In genomic region chr10:74269637-74270269, GRCm38 (mm10) we compare ENCODE assay signal across 20 mouse cellular contexts.
DNase-seq lines count a peak whose midpoint lies in the region; ATAC-seq and TF ChIP-seq lines count a peak whose summit lies in the region.
"Had no signal": no experiment of that assay in that cellular context is flagged by ENCODE, and none has a peak within 500 bp of the region (broad histone marks: within the 10 kb centered on the region; RNA-seq: fewer than 3 reads in every experiment).

No protein-coding gene starts in this region.

- TF ChIP-seq EP300 in stomach, postnatal 0 days (optimal IDR thresholded peaks at IDR 0.05), result no peak

- no peak overlapping the region for H3K9ac ChIP-seq in forebrain, embryonic 13.5 days
- no peak overlapping the region for H3K9ac ChIP-seq in kidney, embryonic 15.5 days
- no peak overlapping the region for H3K9ac ChIP-seq in stomach, embryonic 14.5 days (replicated peaks; ENCODE audit: low read depth, low read length)
- no peak overlapping the region for H3K9ac ChIP-seq in stomach, postnatal 0 days (ENCODE audit: low read length)
- no peak overlapping the region for H3K9ac ChIP-seq in liver, embryonic 12.5 days
- H3K9ac ChIP-seq: limb, embryonic 13.5 days; liver, embryonic 14.5 days; midbrain, embryonic 15.5 days; stomach, embryonic 15.5 days had no signal

- no peak for DNase-seq in forebrain, embryonic 10.5 days (ENCODE audit: extremely low spot score, low spot score)
- DNase-seq in kidney, adult 9 months, result no peak
- no peak for DNase-seq in stomach, postnatal 0 days (ENCODE audit: low spot score)
- DNase-seq: adrenal gland, postnatal 25 days; B cell, adult 2 months; cerebellum, adult 2 months; embryo, embryonic 11 days; gastrocnemius, adult 2 months; right cerebral cortex, postnatal 25 days; thymus, adult 2 months had no signal

- 77% methylated on average over 6 of the region's 6 CpGs for WGBS in forebrain, embryonic 13.5 days
- 80% methylated on average over 6 of the region's 6 CpGs for whole genome bisulfite sequencing in forebrain, embryonic 10.5 days
- whole genome bisulfite sequencing in kidney, embryonic 15.5 days, result 44% methylated on average over 6 of the region's 6 CpGs
- 33% methylated on average over 6 of the region's 6 CpGs for WGBS in stomach, embryonic 14.5 days
- 32% methylated on average over 6 of the region's 6 CpGs for WGBS in stomach, postnatal 0 days
- 54% methylated on average over 6 of the region's 6 CpGs for WGBS in liver, embryonic 12.5 days (ENCODE audit: insufficient replicate concordance)

- 0 out of 2 replicates have a peak, but pooled peaks have one; percentile 27 for ATAC-seq in forebrain, embryonic 13.5 days
- ATAC-seq in kidney, embryonic 15.5 days (replicated peaks; ENCODE audit: low FRiP score), result peak; percentile 40; the same call in 1 of the 2 replicates
- ATAC-seq in stomach, embryonic 14.5 days (ENCODE audit: insufficient number of reproducible peaks, insufficient read depth, low FRiP score, low read depth), result peak; percentile 18; the same call in 1 of the 2 replicates
- ATAC-seq in stomach, postnatal 0 days (ENCODE audit: low FRiP score, low TSS enrichment), result no peak
- no peak for ATAC-seq in liver, embryonic 12.5 days
- ATAC-seq: intestine, postnatal 0 days; midbrain, embryonic 15.5 days had no signal

- H3K27ac ChIP-seq in forebrain, embryonic 13.5 days, result no peak overlapping the region
- H3K27ac ChIP-seq in forebrain, embryonic 10.5 days, result no peak overlapping the region
- no peak overlapping the region for H3K27ac ChIP-seq in kidney, embryonic 15.5 days
- H3K27ac ChIP-seq in stomach, embryonic 14.5 days (ENCODE audit: low read length), result no peak overlapping the region
- no peak overlapping the region for H3K27ac ChIP-seq in stomach, postnatal 0 days (replicated peaks)
- H3K27ac ChIP-seq in liver, embryonic 12.5 days, result no peak overlapping the region
- H3K27ac ChIP-seq: gastrocnemius, adult 2 months; heart, embryonic 10.5 days; limb, embryonic 13.5 days; liver, embryonic 14.5 days; midbrain, embryonic 15.5 days; stomach, embryonic 15.5 days had no signal

- no peaks in the 10 kb centered on the region for H3K36me3 ChIP-seq in forebrain, embryonic 13.5 days (ENCODE audit: poor library complexity, severe bottlenecking)
- no peaks in the 10 kb centered on the region for H3K36me3 ChIP-seq in forebrain, embryonic 10.5 days (replicated peaks)
- H3K36me3 ChIP-seq in kidney, embryonic 15.5 days, result no peaks in the 10 kb centered on the region
- H3K36me3 ChIP-seq in stomach, embryonic 14.5 days (ENCODE audit: control insufficient read depth, insufficient read depth, low read length), result no peaks in the 10 kb centered on the region
- no peaks in the 10 kb centered on the region for H3K36me3 ChIP-seq in stomach, postnatal 0 days (ENCODE audit: control insufficient read depth, insufficient read depth, low read length)
- no peaks in the 10 kb centered on the region for H3K36me3 ChIP-seq in liver, embryonic 12.5 days
- H3K36me3 ChIP-seq: heart, embryonic 10.5 days; limb, embryonic 13.5 days; midbrain, embryonic 15.5 days; stomach, embryonic 15.5 days had no signal

- H3K4me2 ChIP-seq in forebrain, embryonic 13.5 days, result no peak overlapping the region
- no peak overlapping the region for H3K4me2 ChIP-seq in kidney, embryonic 15.5 days
- no peak overlapping the region for H3K4me2 ChIP-seq in stomach, embryonic 14.5 days (replicated peaks; ENCODE audit: low read depth, low read length)
- H3K4me2 ChIP-seq in stomach, postnatal 0 days (replicated peaks; ENCODE audit: low read depth), result no peak overlapping the region
- H3K4me2 ChIP-seq in liver, embryonic 12.5 days, result no peak overlapping the region
- H3K4me2 ChIP-seq: limb, embryonic 13.5 days; midbrain, embryonic 15.5 days; stomach, embryonic 15.5 days had no signal

- H3K4me3 ChIP-seq in forebrain, embryonic 13.5 days, result no peak overlapping the region
- H3K4me3 ChIP-seq in forebrain, embryonic 10.5 days, result no peak overlapping the region
- H3K4me3 ChIP-seq in kidney, embryonic 15.5 days (replicated peaks), result no peak overlapping the region
- H3K4me3 ChIP-seq in stomach, embryonic 14.5 days (ENCODE audit: low read depth, low read length), result no peak overlapping the region
- H3K4me3 ChIP-seq in stomach, postnatal 0 days (ENCODE audit: low read depth, low read length), result no peak overlapping the region
- H3K4me3 ChIP-seq in liver, embryonic 12.5 days, result no peak overlapping the region
- H3K4me3 ChIP-seq: gastrocnemius, adult 2 months; heart, embryonic 10.5 days; limb, embryonic 13.5 days; midbrain, embryonic 15.5 days; stomach, embryonic 15.5 days had no signal

- H3K4me1 ChIP-seq in forebrain, embryonic 13.5 days, result no peaks in the 10 kb centered on the region
- H3K4me1 ChIP-seq in forebrain, embryonic 10.5 days, result no peaks in the 10 kb centered on the region
- H3K4me1 ChIP-seq in kidney, embryonic 15.5 days, result no peaks in the 10 kb centered on the region
- H3K4me1 ChIP-seq in stomach, embryonic 14.5 days (ENCODE audit: control insufficient read depth, insufficient read depth, low read length), result no peaks in the 10 kb centered on the region
- H3K4me1 ChIP-seq in stomach, postnatal 0 days (replicated peaks; ENCODE audit: control insufficient read depth, insufficient read depth), result no peaks in the 10 kb centered on the region
- H3K4me1 ChIP-seq in liver, embryonic 12.5 days, result no peaks in the 10 kb centered on the region
- H3K4me1 ChIP-seq: heart, embryonic 10.5 days; limb, embryonic 13.5 days; midbrain, embryonic 15.5 days; stomach, embryonic 15.5 days had no signal

- H3K27me3 ChIP-seq in forebrain, embryonic 13.5 days, result no peaks in the 10 kb centered on the region
- no peaks in the 10 kb centered on the region for H3K27me3 ChIP-seq in forebrain, embryonic 10.5 days (ENCODE audit: poor library complexity, severe bottlenecking)
- no peaks in the 10 kb centered on the region for H3K27me3 ChIP-seq in kidney, embryonic 15.5 days
- H3K27me3 ChIP-seq in stomach, embryonic 14.5 days (ENCODE audit: control insufficient read depth, insufficient read depth, low read length), result no peaks in the 10 kb centered on the region
- H3K27me3 ChIP-seq in stomach, postnatal 0 days (ENCODE audit: control insufficient read depth, insufficient read depth, low read length), result no peaks in the 10 kb centered on the region
- no peaks in the 10 kb centered on the region for H3K27me3 ChIP-seq in liver, embryonic 12.5 days (replicated peaks)
- H3K27me3 ChIP-seq: limb, embryonic 13.5 days; midbrain, embryonic 15.5 days; stomach, embryonic 15.5 days had no signal

- no peaks in the 10 kb centered on the region for H3K9me3 ChIP-seq in forebrain, embryonic 13.5 days (replicated peaks)
- no peaks in the 10 kb centered on the region for H3K9me3 ChIP-seq in forebrain, embryonic 10.5 days
- no peaks in the 10 kb centered on the region for H3K9me3 ChIP-seq in kidney, embryonic 15.5 days (replicated peaks)
- H3K9me3 ChIP-seq in stomach, embryonic 14.5 days (ENCODE audit: control insufficient read depth, low read depth, low read length), result no peaks in the 10 kb centered on the region
- no peaks in the 10 kb centered on the region for H3K9me3 ChIP-seq in stomach, postnatal 0 days (ENCODE audit: control insufficient read depth, low read length)
- 0 out of 2 replicates have a peak, but pooled peaks cover 4% of the 10 kb centered on the region for H3K9me3 ChIP-seq in liver, embryonic 12.5 days (replicated peaks)
- H3K9me3 ChIP-seq: heart, embryonic 10.5 days; limb, embryonic 13.5 days; stomach, embryonic 15.5 days had no signal

- TF ChIP-seq CTCF in stomach, postnatal 0 days (IDR thresholded peaks at IDR 0.05; ENCODE audit: low read depth), result no peak

Comparison
In these comparisons a context has a peak if more than half of its experiments do, and no peak if none do; other contexts are left out.
1. ATAC-seq: peak in forebrain, embryonic 13.5 days (single experiment), kidney, embryonic 15.5 days (single experiment) and stomach, embryonic 14.5 days (single experiment); none in stomach, postnatal 0 days (single experiment) and liver, embryonic 12.5 days (single experiment).